Mouse (Mus musculus): ENCODE results near the gene Cyp8b1. TPM values are rescaled to one million over a fixed set of nuclear protein-coding genes. Genes with fewer than 3 reads are reported as not detected.

Gene Cyp8b1
- total and polyA plus RNA-seq, 3 experiments, result 0.06 TPM; not detected in 2

DNA sequence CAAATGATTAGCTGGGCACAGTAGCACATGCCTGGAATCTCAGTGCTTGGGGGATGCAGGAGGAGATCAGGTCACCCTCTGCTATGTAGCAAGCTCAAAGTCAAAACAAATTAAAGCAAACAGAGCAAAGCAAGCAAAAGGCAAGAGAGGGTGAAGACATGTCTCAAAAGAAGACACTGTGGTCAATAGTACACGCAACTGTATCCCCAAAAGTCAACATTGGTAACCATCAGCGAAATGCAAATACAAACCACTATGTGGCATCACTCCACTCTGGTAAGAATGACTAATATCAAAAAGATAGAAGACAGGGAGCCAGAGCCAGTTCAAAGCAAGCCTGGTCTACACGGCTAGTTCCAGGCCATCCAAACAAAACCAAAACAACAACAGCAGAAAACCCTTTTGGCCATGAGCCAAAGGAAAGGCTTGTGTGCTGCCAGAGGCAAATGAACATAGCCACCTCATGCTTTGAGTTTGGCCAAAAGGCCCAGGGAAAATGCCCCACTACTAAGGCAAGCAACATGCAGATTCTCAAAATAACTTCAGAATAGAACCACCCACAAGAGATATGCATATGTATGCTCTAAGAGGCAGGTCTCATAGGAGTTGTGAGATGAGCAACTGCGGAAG is 10.4 kb downstream of the Cyp8b1 start:
- TF ChIP-seq CTCF (IDR thresholded peaks at IDR 0.05) (no peak), POLR2A (IDR thresholded peaks at IDR 0.05; ENCODE audit: insufficient read depth, low read depth, low read length) (no peak), EP300 (IDR thresholded peaks at IDR 0.05; ENCODE audit: insufficient read depth, low read depth, low read length) (no peak)
- intact Hi-C loops (cut with DNase I), result no loop called here
- peak in 1 of 2 experiments; percentile 9 for DNase-seq
- Histone ChIP-seq H3K4me3 (no peak overlapping the region), H3K4me1 (ENCODE audit: control insufficient read depth, insufficient read depth, low read length) (peaks cover 3% of the 10 kb centered on the region; the same call in 1 of the 2 replicates), H3K79me2 (replicated peaks; ENCODE audit: control insufficient read depth, insufficient read depth, low read length) (no peaks in the 10 kb centered on the region), H3K27me3 (ENCODE audit: control insufficient read depth, insufficient read depth, low read length) (no peaks in the 10 kb centered on the region), H3K9ac (ENCODE audit: low read depth, low read length) (no peak overlapping the region), H3K27ac (no peak overlapping the region), H3K36me3 (ENCODE audit: control insufficient read depth, insufficient read depth, low read length) (no peaks in the 10 kb centered on the region)
- WGBS, result 75% methylated on average over 4 of the region's 4 CpGs

DNA sequence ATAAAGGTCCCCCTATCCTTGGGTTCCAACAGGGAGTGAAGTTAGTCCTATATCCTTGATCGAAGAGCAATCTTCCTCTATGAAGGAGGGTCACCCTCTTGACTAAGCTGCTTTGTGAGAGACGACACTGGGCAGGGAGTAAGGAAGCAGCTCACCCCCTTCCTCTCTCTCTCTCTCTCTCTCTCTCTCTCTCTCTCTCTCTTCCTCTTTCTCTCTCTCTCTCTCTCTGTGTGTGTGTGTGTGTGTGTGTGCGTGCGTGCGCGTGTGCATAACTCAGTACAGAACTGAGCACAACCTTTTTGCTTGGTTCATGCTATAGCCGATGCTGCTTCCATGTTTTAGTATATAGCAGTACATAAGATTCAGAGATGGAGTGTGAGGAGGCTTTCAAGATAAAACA is 11.2 kb downstream of the Cyp8b1 start:
- no peaks in the 10 kb centered on the region for H3K36me3 ChIP-seq (ENCODE audit: control insufficient read depth, insufficient read depth, low read length)
- intact Hi-C loops (cut with DNase I), result no loop called here
- no peak overlapping the region for H3K4me3 ChIP-seq
- TF ChIP-seq POLR2A (IDR thresholded peaks at IDR 0.05; ENCODE audit: insufficient read depth, low read depth, low read length), result no peak
- no peak for TF ChIP-seq EP300 (IDR thresholded peaks at IDR 0.05; ENCODE audit: insufficient read depth, low read depth, low read length)
- TF ChIP-seq CTCF (IDR thresholded peaks at IDR 0.05), result no peak
- peaks cover 3% of the 10 kb centered on the region; the same call in 1 of the 2 replicates for H3K4me1 ChIP-seq (ENCODE audit: control insufficient read depth, insufficient read depth, low read length)
- no peaks in the 10 kb centered on the region for H3K79me2 ChIP-seq (replicated peaks; ENCODE audit: control insufficient read depth, insufficient read depth, low read length)
- H3K9ac ChIP-seq (ENCODE audit: low read depth, low read length), result no peak overlapping the region
- H3K27me3 ChIP-seq (ENCODE audit: control insufficient read depth, insufficient read depth, low read length), result no peaks in the 10 kb centered on the region
- whole genome bisulfite sequencing, result 88% methylated on average over 7 of the region's 7 CpGs
- DNase-seq, result no peak
- no peak overlapping the region for H3K27ac ChIP-seq

DNA sequence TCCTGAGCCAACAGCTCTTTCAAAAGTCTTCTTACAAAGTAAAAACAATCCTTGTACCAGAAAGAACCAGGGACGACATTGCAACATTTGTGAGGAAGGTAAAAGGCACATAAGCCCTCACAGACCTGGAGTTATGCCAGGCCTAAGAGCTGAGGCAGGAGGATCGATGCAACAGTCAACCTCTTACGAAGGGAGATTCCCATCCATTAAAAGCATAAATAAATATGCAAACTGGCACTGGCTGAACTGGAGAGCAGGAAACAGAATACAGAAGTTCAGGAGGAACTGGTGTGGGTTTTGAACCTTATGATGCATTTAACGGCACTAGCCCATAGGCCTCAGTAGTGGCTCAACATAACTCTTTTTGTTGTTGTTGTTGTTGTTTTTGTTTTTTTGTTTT is 11.8 kb downstream of the Cyp8b1 start:
- intact Hi-C loops (cut with DNase I), result no loop called here
- H3K27me3 ChIP-seq (ENCODE audit: control insufficient read depth, insufficient read depth, low read length), result no peaks in the 10 kb centered on the region
- no peaks in the 10 kb centered on the region for H3K79me2 ChIP-seq (replicated peaks; ENCODE audit: control insufficient read depth, insufficient read depth, low read length)
- TF ChIP-seq CTCF (IDR thresholded peaks at IDR 0.05), result no peak
- no peak for TF ChIP-seq EP300 (IDR thresholded peaks at IDR 0.05; ENCODE audit: insufficient read depth, low read depth, low read length)
- no peak for TF ChIP-seq POLR2A (IDR thresholded peaks at IDR 0.05; ENCODE audit: insufficient read depth, low read depth, low read length)
- peaks cover 3% of the 10 kb centered on the region; the same call in 1 of the 2 replicates for H3K4me1 ChIP-seq (ENCODE audit: control insufficient read depth, insufficient read depth, low read length)
- no peak for DNase-seq
- no peaks in the 10 kb centered on the region for H3K36me3 ChIP-seq (ENCODE audit: control insufficient read depth, insufficient read depth, low read length)
- H3K4me3 ChIP-seq, result no peak overlapping the region
- H3K27ac ChIP-seq, result no peak overlapping the region
- 67% methylated on average over 4 of the region's 4 CpGs for WGBS
- H3K9ac ChIP-seq (ENCODE audit: low read depth, low read length), result no peak overlapping the region

DNA sequence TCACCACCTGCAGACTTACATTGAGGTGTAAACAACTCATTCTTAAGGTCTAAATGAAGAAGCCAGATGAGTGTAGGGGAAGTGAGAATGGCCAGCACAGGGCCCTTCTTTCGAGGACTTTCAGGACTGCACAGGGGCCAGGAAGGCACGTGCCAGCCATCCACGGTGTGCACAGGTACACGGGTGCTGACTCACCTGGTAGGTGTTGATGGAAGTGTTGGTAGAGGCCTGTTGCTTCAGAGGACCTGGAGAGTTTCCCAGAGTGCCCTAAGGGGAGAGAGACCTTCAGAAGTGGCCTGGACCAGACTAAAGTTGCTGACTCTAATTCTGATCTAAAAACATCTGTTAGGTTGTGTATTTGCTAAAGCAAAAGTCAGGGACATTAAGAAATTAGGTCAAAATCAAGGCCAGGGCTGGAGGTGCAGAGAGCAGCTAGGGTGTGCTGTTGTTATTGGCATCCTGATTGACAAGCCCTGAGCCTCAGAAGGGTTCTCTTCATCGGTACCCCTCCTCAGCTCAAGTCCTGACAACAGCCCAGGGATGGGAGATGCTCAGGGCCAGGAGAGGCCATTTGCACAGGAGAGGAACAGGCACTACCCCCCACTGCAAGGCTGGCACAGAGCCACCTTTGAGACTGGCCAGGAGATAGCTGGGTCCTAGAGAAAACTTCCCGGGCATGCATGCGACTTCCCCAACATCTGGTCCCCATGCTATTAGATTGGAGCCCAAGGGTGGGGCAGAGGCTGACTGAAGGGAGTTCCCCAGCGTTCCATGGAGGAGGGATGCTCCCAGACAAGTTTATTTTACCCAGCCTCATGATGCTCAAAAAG is 12.4 kb downstream of the Cyp8b1 start:
- intact Hi-C loops (cut with DNase I), result no loop called here
- no peak for TF ChIP-seq CTCF (IDR thresholded peaks at IDR 0.05)
- TF ChIP-seq EP300 (IDR thresholded peaks at IDR 0.05; ENCODE audit: insufficient read depth, low read depth, low read length), result no peak
- no peak for TF ChIP-seq POLR2A (IDR thresholded peaks at IDR 0.05; ENCODE audit: insufficient read depth, low read depth, low read length)
- DNase-seq, result peak; percentile 53 to 59
- no peak overlapping the region for H3K9ac ChIP-seq (ENCODE audit: low read depth, low read length)
- H3K79me2 ChIP-seq (replicated peaks; ENCODE audit: control insufficient read depth, insufficient read depth, low read length), result no peaks in the 10 kb centered on the region
- 56% methylated on average over 8 of the region's 8 CpGs for WGBS
- no peak overlapping the region for H3K4me3 ChIP-seq
- H3K36me3 ChIP-seq (ENCODE audit: control insufficient read depth, insufficient read depth, low read length), result no peaks in the 10 kb centered on the region
- H3K27ac ChIP-seq, result peak overlapping the region; percentile 28; the same call in 1 of the 2 replicates
- H3K4me1 ChIP-seq (ENCODE audit: control insufficient read depth, insufficient read depth, low read length), result peaks cover 3% of the 10 kb centered on the region; the same call in 1 of the 2 replicates
- no peaks in the 10 kb centered on the region for H3K27me3 ChIP-seq (ENCODE audit: control insufficient read depth, insufficient read depth, low read length)

DNA sequence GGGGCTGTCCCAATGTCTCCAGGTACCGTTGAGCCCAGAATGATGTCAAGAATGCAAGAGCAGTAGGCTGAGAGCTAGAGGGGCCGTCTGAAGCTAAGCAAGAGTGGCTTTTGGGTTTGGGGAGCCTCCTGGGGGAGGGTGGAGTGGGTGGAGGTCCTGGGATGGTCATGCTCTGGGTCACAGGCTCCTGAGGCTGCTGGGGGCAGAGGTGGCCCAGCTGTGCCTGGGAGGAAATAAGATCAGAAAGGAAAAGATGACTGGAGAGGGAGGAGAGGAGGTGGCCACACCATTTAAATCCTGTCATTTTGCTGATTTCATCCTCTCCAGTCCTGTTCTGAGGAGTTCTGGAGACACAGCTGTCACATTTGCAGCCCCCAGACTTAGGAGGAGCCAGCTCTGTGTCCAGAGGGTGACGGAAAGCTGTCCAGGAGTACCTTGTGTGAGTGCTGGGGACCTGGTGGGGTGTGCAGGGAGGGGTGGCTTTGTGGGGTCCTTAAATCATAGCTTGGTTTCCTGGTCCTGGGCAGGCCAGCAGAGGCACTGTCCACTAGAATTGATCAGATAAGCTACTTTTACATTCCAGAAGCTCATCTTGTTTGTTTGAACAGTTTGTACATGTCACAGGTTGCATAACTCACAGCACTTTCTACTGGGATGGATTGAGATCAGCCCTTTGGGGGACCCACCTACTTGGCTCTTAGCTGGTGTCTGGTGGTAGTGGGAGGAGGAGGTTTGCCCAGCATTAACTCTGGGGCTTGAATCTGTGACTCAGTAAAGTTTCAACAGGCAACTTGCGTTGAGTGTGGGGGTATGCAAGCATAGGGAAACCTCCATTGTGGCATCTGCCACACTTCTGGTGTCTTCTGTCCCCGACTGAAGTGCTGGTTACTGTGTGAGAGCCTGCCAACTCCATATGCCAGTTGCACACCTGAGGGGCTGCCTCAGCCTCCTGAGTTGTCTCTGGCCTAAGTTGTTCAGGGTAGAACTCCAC is 14.1 kb downstream of the Cyp8b1 start:
- H3K27ac ChIP-seq, result no peak overlapping the region; the same call in 1 of the 2 replicates
- 80% methylated on average over 5 of the region's 5 CpGs for WGBS
- intact Hi-C loops (cut with DNase I), result no loop called here
- DNase-seq, result peak in 1 of 2 experiments; percentile 22
- no peak for TF ChIP-seq POLR2A (IDR thresholded peaks at IDR 0.05; ENCODE audit: insufficient read depth, low read depth, low read length)
- H3K36me3 ChIP-seq (ENCODE audit: control insufficient read depth, insufficient read depth, low read length), result no peaks in the 10 kb centered on the region
- no peak overlapping the region for H3K4me3 ChIP-seq
- no peaks in the 10 kb centered on the region for H3K79me2 ChIP-seq (replicated peaks; ENCODE audit: control insufficient read depth, insufficient read depth, low read length)
- no peak overlapping the region for H3K9ac ChIP-seq (ENCODE audit: low read depth, low read length)
- peaks cover 3% of the 10 kb centered on the region; the same call in 1 of the 2 replicates for H3K4me1 ChIP-seq (ENCODE audit: control insufficient read depth, insufficient read depth, low read length)
- no peaks in the 10 kb centered on the region for H3K27me3 ChIP-seq (ENCODE audit: control insufficient read depth, insufficient read depth, low read length)

Measured in heart, adult 2 months (tissue).